Mouse (Mus musculus) cerebellum, adult 2 months (tissue): ENCODE results near the gene 4933405O20Rik.

ENCODE experiments used
- CTCF ChIP-seq: fragments of 200-500 bp; IDR thresholded peaks from 2 replicates; pipeline ENCODE4 v1.5.1; 2011; ENCODE audit warnings: low read depth, mild to moderate bottlenecking, control low read depth, low read length, moderate library complexity, borderline replicate concordance; ENCODE audit not compliant: insufficient read depth
- POLR2A ChIP-seq: fragments of 200-500 bp; IDR thresholded peaks from 2 replicates; pipeline ENCODE4 v1.6.1; 2011; ENCODE audit warnings: low read length, control low read depth, borderline replicate concordance; ENCODE audit not compliant: insufficient read depth

DNA sequence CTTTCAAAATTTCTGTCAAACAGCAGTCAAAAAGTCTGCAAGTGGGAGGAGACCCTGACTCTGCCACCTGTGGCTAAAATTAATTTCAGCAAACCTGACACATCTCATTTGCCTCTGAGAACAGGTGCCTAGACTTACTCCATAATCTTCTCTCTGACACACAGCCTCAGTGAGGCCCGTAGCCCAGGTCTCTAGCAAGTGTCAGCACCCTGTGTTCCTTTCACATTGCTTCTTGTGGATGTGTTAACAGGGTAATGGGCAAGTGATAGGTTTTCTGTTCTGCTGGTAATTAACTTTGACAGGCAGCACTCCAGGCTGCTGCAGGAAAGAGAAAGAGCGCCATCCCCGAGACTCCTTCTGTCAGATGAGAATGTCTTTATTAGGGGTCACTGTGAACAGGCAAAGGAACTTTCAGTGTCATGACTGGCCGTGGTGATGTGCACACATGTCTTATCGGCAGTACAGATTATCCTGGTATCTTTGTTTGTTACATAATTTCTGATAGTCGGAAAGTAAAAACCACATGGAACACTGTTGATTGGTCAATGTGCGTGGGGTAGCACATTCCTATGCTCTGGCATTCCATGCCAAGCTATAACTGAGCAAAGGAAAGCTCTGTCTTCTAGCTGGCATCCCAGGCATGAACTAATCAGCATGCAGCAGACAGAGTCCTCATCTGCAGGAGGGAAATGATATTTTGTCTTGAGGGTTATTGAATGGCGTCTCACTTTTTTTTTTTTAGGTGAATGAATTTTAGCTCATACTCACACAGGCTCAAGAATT lies 10.2 kb upstream of the 4933405O20Rik start:
- no peak for TF ChIP-seq CTCF
- no peak for TF ChIP-seq POLR2A
